Mouse (Mus musculus): ENCODE results near the gene Hrh2.

The Hrh2 gene

GRCm38 (mm10) chr13:54176406-54177020 is 15.4 kb upstream of the Hrh2 start:
- no peak for DNase-seq (ENCODE audit: low spot score in 2 of 2)

- DNase-seq (ENCODE audit: low spot score in 2 of 2), result no peak
Measured at GRCm38 (mm10) chr13:54177346-54177745, 14.6 kb upstream of the Hrh2 start.

GRCm38 (mm10) chr13:54178647-54179046 is 13.3 kb upstream of the Hrh2 start:
- DNase-seq (ENCODE audit: low spot score in 2 of 2), result no peak

GRCm38 (mm10) chr13:54179971-54180370 is 12.0 kb upstream of the Hrh2 start:
- DNase-seq (ENCODE audit: low spot score in 2 of 2), result no peak

- no peak for DNase-seq (ENCODE audit: low spot score in 2 of 2)
Measured at GRCm38 (mm10) chr13:54180461-54180860, 11.5 kb upstream of the Hrh2 start.

- DNase-seq (ENCODE audit: low spot score in 2 of 2), result no peak
Measured at GRCm38 (mm10) chr13:54181318-54181717, 10.6 kb upstream of the Hrh2 start.

GRCm38 (mm10) chr13:54181947-54182346 is 10.0 kb upstream of the Hrh2 start:
- DNase-seq (ENCODE audit: low spot score in 2 of 2), result no peak

GRCm38 (mm10) chr13:54186394-54186793 is 5.5 kb upstream of the Hrh2 start:
- DNase-seq (ENCODE audit: low spot score in 2 of 2), result no peak

- DNase-seq (ENCODE audit: low spot score in 2 of 2), result no peak
Measured at GRCm38 (mm10) chr13:54188190-54188706, 3.7 kb upstream of the Hrh2 start.

- DNase-seq (ENCODE audit: low spot score in 2 of 2), result no peak
Measured at GRCm38 (mm10) chr13:54189896-54190295, 2.0 kb upstream of the Hrh2 start.

GRCm38 (mm10) chr13:54191181-54191580 is 748 bp upstream of the Hrh2 start:
- DNase-seq (ENCODE audit: low spot score in 2 of 2), result no peak

GRCm38 (mm10) chr13:54193580-54193979 is 1.7 kb downstream of the Hrh2 start:
- no peak for DNase-seq (ENCODE audit: low spot score in 2 of 2)

- DNase-seq (ENCODE audit: low spot score in 2 of 2), result no peak
Measured at GRCm38 (mm10) chr13:54199000-54199399, 7.1 kb downstream of the Hrh2 start.

- DNase-seq (ENCODE audit: low spot score in 2 of 2), result peak in 1 of 2 experiments; percentile 56
Measured at GRCm38 (mm10) chr13:54202458-54202857, 10.5 kb downstream of the Hrh2 start.

- DNase-seq (ENCODE audit: low spot score in 2 of 2), result no peak
Measured at GRCm38 (mm10) chr13:54203419-54203818, 11.5 kb downstream of the Hrh2 start.

- no peak for DNase-seq (ENCODE audit: low spot score in 2 of 2)
Measured at GRCm38 (mm10) chr13:54205195-54205594, 13.3 kb downstream of the Hrh2 start.

GRCm38 (mm10) chr13:54206140-54206753 is 14.3 kb downstream of the Hrh2 start:
- DNase-seq (ENCODE audit: low spot score in 2 of 2), result no peak

GRCm38 (mm10) chr13:54209476-54210253 is 17.7 kb downstream of the Hrh2 start:
- no peak for DNase-seq (ENCODE audit: low spot score in 2 of 2)

GRCm38 (mm10) chr13:54211528-54212488 is 19.9 kb downstream of the Hrh2 start:
- no peak for DNase-seq (ENCODE audit: low spot score in 2 of 2)

GRCm38 (mm10) chr13:54212516-54212915 is 20.6 kb downstream of the Hrh2 start:
- no peak for DNase-seq (ENCODE audit: low spot score in 2 of 2)

GRCm38 (mm10) chr13:54215266-54215665 is 23.3 kb downstream of the Hrh2 start:
- DNase-seq (ENCODE audit: low spot score in 2 of 2), result no peak
